10 mouse cellular contexts compared by ENCODE assay signal in genomic region chr2:52860111-52860775, GRCm38 (mm10). TPM values are rescaled to one million over a fixed set of nuclear protein-coding genes. Genes with fewer than 3 reads are reported as not detected.
DNase-seq lines count a peak whose midpoint lies in the region; ATAC-seq and TF ChIP-seq lines count a peak whose summit lies in the region.
"Had no signal": no experiment of that assay in that cellular context is flagged by ENCODE, and none has a peak within 500 bp of the region (broad histone marks: within the 10 kb centered on the region; RNA-seq: fewer than 3 reads in every experiment).

No protein-coding gene starts in this region.

- no peak overlapping the region for H3ac ChIP-seq in C2C12 (ENCODE audit: control insufficient read depth, insufficient read length, low read depth)

- no peaks in the 10 kb centered on the region for H3K27me3 ChIP-seq in cerebellum, adult 2 months (ENCODE audit: control insufficient read depth, insufficient read depth, low read length)
- no peaks in the 10 kb centered on the region for H3K27me3 ChIP-seq in C2C12 (ENCODE audit: control insufficient read depth, insufficient read depth, insufficient read length)
- H3K27me3 ChIP-seq in forebrain, embryonic 15.5 days: no peaks in the 10 kb centered on the region
- H3K27me3 ChIP-seq in midbrain, embryonic 10.5 days (ENCODE audit: low read depth, poor library complexity, severe bottlenecking): no peaks in the 10 kb centered on the region

- TF ChIP-seq CTCF in cerebellum, adult 2 months (IDR thresholded peaks at IDR 0.05; ENCODE audit: borderline replicate concordance, insufficient read depth, low read depth, low read length): no peak
- no peak for TF ChIP-seq CTCF in C2C12 (IDR thresholded peaks at IDR 0.05; ENCODE audit: control insufficient read depth, insufficient read depth, insufficient read length)

- H3K27ac ChIP-seq in cerebellum, adult 2 months (ENCODE audit: insufficient read depth, low read length): no peak overlapping the region
- H3K27ac ChIP-seq in forebrain, embryonic 15.5 days (replicated peaks): peak overlapping the region; percentile 35
- H3K27ac ChIP-seq in midbrain, embryonic 10.5 days (replicated peaks): peak overlapping the region; percentile 97

- peak overlapping the region; percentile 33 for H3K4me3 ChIP-seq in cerebellum, adult 2 months (replicated peaks; ENCODE audit: insufficient read depth, low read depth, low read length)
- peak overlapping the region; percentile 7 for H3K4me3 ChIP-seq in C2C12 (ENCODE audit: insufficient read depth, poor library complexity, severe bottlenecking)
- H3K4me3 ChIP-seq in forebrain, embryonic 15.5 days: peak overlapping the region; percentile 79
- peak overlapping the region; percentile 94 for H3K4me3 ChIP-seq in midbrain, embryonic 10.5 days

- WGBS in cerebellum, adult 2 months: 22% methylated on average over 8 of the region's 8 CpGs
- 7% methylated on average over 8 of the region's 8 CpGs for WGBS in forebrain, embryonic 15.5 days
- WGBS in midbrain, embryonic 10.5 days: 34% methylated on average over 8 of the region's 8 CpGs

- no peaks in the 10 kb centered on the region for H3K36me3 ChIP-seq in C2C12 (ENCODE audit: control insufficient read depth, insufficient read depth)
- no peaks in the 10 kb centered on the region for H3K36me3 ChIP-seq in forebrain, embryonic 15.5 days
- peaks cover 15% of the 10 kb centered on the region for H3K36me3 ChIP-seq in midbrain, embryonic 10.5 days

- H3K79me3 ChIP-seq in C2C12 (ENCODE audit: low read depth): peaks cover 24% of the 10 kb centered on the region

- ATAC-seq in forebrain, embryonic 15.5 days (replicated peaks): no peak

- peaks cover 14% of the 10 kb centered on the region for H3K4me1 ChIP-seq in cerebellum, adult 2 months (ENCODE audit: control insufficient read depth, insufficient read depth, low read length)
- H3K4me1 ChIP-seq in forebrain, embryonic 15.5 days: peaks cover 47% of the 10 kb centered on the region
- peaks cover 43% of the 10 kb centered on the region for H3K4me1 ChIP-seq in midbrain, embryonic 10.5 days

- H3K9ac ChIP-seq in forebrain, embryonic 15.5 days (replicated peaks): peak overlapping the region; percentile 94; the same call in 1 of the 2 replicates

- no peaks in the 10 kb centered on the region for H3K9me3 ChIP-seq in forebrain, embryonic 15.5 days
- H3K9me3 ChIP-seq in midbrain, embryonic 10.5 days (replicated peaks): no peaks in the 10 kb centered on the region

- no peak for TF ChIP-seq POLR2A in cerebellum, adult 2 months (IDR thresholded peaks at IDR 0.05; ENCODE audit: borderline replicate concordance, insufficient read depth, low read length)

- peak in 1 of 2 experiments; percentile 44 for DNase-seq in cerebellum, adult 2 months
- no peak for DNase-seq in cerebellum, postnatal 4 days (ENCODE audit: low spot score in 2 of 2)
- DNase-seq in midbrain, embryonic 10.5 days (ENCODE audit: low spot score): no peak
- DNase-seq in layer of hippocampus, adult 18-20 months (ENCODE audit: low spot score in 2 of 2): no peak
- DNase-seq in layer of hippocampus, adult 9-11 months: no peak
- DNase-seq in thymus, postnatal 10 days (ENCODE audit: low spot score in 2 of 2): no peak
- DNase-seq: adrenal gland, adult 2 months; layer of hippocampus, postnatal 36 days had no signal

- peaks cover 63% of the 10 kb centered on the region for H3K79me2 ChIP-seq in C2C12 (ENCODE audit: control insufficient read depth, insufficient read depth)

- peak overlapping the region; percentile 83 for H3K4me2 ChIP-seq in forebrain, embryonic 15.5 days (replicated peaks)

TF ChIP-seq in C2C12, 6 proteins besides CTCF, POLR2A, EP300 and RAD21:
- TF ChIP-seq MAX (IDR thresholded peaks at IDR 0.05): no peak
- no peak for TF ChIP-seq MYOG (IDR thresholded peaks at IDR 0.05; ENCODE audit: control insufficient read depth, extremely low read depth, insufficient read length)
- no peak for TF ChIP-seq CEBPB (IDR thresholded peaks at IDR 0.05; ENCODE audit: low read depth)
- no peak for TF ChIP-seq MYOD1 (IDR thresholded peaks at IDR 0.05; ENCODE audit: control insufficient read depth, insufficient read length, low read depth)
- TF ChIP-seq FOSL1 (IDR thresholded peaks at IDR 0.05; ENCODE audit: insufficient read depth, low read length, poor library complexity, severe bottlenecking): no peak
- no peak for TF ChIP-seq USF1 (IDR thresholded peaks at IDR 0.05; ENCODE audit: low read depth)

RNA-seq across cellular contexts. Expression of gene Fmnl2, which starts 2.6 kb away (rescaled TPM):
- 25.3 and 25.5 TPM in 2 replicates for polyA plus RNA-seq in cerebellum, adult 2 months (2012; rRNA removed)
- polyA plus RNA-seq in C2C12 (2012; fragmentation: generic; extraction: Trizol): 2.6 TPM
- 18.1 and 18.6 TPM in 2 replicates for polyA plus RNA-seq in forebrain, embryonic 15.5 days (2015; fragmentation: Nextera tagmentation; extraction: Ambion mirVana)
- 6.6 and 6.7 TPM in 2 replicates for polyA plus RNA-seq in midbrain, embryonic 10.5 days (2016; fragmentation: Nextera tagmentation; extraction: Ambion mirVana)
- total RNA-seq in layer of hippocampus, adult 18-20 months (2021): 10 to 100 TPM; 43.0 to 46.9 TPM

Comparison
In these comparisons a context has a peak if more than half of its experiments do, and no peak if none do; other contexts are left out.
1. H3K4me3 ChIP-seq: peak in every context shown above with its lines; median percentile 94 in midbrain, embryonic 10.5 days; 79 in forebrain, embryonic 15.5 days; 33 in cerebellum, adult 2 months; 7 in C2C12.